Mouse (Mus musculus): ENCODE data around the gene Prrx2.
A peak's percentile ranks its signal among the peaks of the same experiment; 100 is the strongest.

The Prrx2 gene

DNA sequence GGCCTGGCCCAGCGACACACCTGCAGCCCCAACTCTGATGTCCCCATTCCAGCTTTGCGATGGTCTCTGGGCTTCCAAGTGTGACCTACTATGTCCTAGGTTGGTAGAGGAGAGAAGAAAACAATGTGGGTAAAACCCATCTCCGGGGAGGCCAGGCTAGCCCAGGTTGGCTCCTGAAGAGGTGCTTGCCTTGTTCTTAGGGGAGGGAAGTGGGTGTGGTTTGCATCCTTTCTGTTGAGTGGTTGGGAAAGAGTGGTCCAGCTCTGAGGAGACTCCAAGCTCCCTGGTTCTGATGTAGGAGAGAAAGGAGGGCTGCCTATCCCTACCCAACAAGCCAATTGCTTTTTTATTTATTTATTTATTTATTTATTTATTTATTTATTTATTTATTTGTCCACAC, 30.7 kb downstream of the Prrx2 start:
- DNase-seq (ENCODE audit: low spot score in 2 of 2), result no peak

DNA sequence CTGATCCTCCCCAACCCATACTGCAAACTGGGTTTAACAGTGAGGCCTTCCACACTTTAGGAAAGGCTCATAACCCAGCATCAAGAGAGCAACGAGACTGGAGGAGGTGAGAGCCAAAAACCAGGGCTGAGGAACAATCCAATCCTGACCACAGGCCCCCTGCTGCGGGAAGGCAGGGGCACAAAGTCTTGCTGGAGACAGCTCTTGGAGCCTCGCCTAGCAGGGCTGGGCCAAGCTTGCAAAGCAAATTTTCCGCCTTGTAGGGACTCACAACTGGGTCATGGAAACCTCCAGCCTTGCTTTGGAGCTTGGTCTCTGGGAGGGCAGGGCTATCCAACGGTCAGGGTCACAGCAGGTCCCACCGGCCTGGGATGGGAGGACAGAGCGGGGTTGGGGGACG, 36.1 kb downstream of the Prrx2 start:
- DNase-seq (ENCODE audit: low spot score in 2 of 2), result no peak

DNA sequence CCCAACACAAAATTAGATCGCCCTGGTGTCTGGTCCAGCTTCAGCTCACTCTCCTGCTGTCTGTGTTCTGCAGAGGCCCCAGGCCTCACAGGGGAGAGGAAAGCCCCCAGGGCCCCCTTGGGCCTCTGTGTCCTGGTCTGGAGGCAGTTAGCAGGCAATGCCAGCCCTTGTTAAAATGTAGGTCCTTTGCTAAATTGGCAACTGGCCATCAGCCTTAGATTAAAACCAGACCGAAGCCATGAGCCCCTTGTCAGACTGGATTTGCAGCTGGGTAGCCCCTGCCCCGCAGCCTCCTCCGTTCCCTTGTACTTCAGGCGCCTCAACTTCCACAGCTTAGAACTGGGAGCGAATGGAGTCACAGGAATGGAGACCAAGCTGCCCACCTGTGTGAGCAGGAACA, 37.9 kb downstream of the Prrx2 start:
- DNase-seq (ENCODE audit: low spot score in 2 of 2), result no peak

DNA sequence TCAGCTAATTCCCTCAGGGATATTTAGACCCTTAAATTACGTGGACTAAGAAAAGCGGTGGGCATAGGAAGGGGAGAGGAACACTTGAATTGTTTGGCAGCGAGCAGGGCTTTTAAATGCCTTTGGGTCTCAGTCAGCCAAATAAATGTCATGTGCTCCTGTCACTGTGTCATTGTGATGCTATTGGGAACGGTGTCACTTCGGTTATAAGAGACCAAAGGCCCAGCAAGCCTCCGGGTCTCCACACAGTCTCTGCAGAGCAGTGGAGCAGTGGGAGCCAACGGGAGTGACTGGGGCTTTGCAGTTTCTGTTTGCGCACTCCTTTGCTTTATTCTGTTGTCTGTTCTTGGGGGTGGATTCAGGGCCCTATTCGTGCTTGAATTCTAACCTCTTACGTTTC, 39.7 kb downstream of the Prrx2 start:
- DNase-seq (ENCODE audit: low spot score in 2 of 2), result no peak

DNA sequence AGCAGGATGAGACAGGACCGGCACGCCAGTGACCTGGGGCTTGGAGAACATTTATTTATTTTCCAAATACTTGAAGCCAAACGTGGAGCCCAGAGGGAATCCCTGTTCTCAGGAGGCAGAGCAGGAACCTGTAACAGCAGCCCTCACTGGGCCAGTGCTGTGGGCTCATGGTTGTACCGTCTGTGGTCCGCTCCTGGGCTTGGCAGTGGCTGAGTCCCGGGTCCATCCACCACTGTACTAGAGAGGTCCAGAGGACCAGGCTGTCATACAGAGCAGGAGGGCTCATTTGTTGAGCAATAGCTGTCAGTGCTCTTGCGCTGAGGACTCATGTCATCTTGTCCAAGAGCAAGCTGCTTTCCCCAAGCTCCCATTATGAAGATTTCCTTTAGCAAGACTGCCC, 40.3 kb downstream of the Prrx2 start:
- DNase-seq (ENCODE audit: low spot score in 2 of 2), result no peak

DNA sequence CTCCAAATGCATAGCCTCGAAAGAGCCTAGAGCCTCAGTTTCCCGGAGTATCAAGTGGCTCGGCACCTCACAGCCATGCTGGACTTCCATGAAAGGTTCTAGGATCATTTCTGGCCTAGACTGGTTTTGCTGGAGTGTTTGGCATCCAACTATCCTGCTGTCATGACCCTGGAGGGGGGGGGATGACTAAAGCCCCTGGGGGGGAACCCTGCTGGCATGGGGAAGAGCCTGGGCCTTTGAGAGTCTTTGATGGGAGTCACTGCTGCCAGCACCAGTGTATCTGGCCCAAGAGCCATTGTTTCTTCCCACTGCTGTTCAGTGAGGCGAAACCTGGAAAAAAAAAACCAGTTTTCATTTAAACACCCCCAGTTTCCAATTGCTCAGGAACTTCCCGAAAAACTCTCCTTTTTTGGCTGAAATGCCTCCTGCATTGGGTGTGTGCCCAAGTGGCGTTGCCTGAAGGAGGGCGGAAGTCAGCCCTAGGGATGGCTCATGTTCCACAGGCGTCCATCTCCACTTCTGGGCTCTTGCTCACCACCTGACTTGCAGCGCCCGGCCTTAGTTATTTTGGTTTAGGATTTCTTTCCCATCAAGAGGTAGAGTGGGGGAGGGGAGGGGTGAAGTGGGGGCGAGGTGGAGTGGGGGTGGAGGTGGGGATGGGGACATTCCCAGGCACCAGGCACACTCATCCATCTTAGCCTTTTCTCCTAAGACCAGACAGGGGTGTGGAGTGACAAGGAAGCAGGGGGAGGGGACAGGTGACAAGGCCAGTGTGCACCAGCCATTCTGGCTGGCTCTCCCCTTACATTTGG, 41.1 kb downstream of the Prrx2 start:
- no peak for DNase-seq (ENCODE audit: low spot score in 2 of 2)

DNA sequence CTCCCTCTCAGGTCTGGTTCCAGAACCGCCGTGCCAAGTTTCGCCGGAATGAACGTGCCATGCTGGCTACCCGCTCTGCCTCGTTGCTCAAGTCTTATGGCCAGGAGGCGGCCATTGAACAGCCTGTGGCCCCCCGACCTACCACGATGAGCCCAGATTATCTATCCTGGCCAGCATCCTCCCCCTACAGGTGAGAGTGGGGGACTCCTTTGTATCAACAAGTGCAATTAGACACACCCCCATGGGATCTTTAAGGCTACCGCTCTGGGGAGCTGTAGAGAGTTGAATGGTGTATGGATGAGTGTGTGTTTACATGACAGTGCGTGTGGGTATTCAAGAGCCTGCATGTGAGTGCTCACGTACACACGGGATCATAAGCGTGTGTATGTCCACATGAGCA, 44.7 kb downstream of the Prrx2 start:
- no peak for DNase-seq (ENCODE audit: low spot score in 2 of 2)

DNA sequence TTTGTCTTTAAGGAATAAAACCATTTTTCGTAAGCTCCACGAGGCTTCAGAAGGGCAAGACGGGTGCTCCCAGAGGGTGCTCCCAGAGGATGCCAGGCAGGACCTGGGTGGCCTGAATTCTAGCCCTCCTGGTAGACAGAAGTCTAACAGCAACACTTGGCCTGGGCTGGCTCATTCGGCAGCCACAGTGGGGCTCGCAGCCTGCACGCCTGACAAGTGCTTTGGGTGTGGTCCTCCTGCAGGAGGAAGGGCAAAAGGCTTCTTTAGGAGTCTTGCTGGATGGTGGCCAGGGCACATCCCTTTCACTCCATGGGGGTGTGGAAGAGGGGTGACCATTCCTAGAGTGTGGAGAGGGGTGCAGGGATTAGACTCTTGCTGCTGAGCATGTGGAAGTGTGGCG, 46.4 kb downstream of the Prrx2 start:
- DNase-seq (ENCODE audit: low spot score in 2 of 2), result no peak

DNA sequence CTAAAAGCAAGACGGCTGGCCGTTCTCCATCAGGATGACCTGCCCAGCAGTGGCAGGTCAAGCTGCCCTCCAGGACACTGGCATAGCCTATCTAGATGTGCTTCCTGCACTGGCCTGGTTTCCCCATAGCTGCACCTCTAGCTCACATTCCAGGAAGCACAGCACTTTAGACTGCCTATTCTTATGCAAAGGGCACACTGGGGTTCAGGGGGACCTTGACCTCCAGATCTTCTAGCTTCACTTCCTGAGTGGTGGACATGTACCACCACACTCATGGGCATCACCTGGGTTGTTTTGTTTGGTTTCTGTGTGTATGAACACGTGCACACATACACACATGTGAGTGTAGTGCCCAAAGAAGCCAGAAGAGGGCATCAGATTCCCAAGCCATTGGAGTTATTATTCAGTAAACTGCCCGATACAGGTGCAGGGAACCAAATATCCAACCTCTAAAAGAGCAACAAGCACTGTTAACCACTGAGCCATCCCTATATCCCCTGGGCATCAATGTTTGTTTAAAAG, 50.1 kb downstream of the Prrx2 start:
- no peak for DNase-seq (ENCODE audit: low spot score in 2 of 2)

DNA sequence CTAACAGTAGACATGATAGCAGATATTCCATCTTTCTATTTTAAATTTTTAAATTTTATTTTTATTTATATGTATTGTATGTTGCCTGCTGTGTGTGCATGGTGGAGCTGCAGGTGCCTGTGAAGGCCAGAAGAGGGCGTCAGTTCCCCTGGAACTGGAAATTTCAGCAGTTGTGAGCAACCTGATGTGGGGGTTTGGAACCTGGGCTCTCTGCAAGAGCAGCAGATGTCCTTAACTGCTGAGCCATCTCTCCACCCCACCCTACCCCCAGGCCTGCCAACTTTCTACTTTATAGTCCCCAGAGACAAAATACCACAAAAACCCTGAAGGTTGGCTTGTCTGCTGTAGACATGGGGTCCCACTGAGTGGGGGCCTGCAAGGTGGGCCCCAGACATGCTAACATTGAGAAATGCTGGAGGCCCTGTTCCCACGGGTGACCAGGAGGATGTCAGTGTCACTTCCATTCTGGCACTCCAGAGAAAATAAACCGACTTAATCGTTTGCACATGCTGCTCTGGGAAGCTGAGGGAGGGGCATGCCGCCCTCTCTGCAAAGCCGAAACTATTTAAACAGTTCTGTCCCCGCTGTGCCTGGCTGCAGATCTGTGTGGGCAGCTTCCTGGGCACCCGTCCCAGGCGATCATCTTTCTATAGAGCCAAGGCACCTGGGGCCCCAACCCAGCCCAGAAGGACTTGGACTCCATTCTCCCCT, 50.8 kb downstream of the Prrx2 start:
- no peak for DNase-seq (ENCODE audit: low spot score in 2 of 2)

DNA sequence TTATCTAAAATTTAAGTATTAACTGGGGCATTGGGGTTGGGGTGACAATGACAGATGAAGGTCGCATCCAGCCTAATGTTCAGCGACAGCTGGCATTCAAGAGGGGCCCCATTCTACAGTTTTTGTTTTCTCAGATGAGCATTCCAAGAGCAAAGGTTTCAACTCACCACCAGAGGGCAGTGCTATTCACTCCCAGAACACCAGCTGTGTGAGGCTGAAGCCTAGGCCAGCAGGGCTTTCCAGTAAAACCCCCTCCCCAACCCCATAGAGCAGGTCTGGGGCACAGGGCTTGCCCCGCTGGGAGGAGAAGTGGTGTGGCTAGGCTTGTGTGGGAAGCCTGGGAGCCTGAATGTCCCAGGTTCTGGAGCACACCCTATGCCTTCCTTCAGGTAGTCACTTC, 56.2 kb downstream of the Prrx2 start:
- DNase-seq (ENCODE audit: low spot score in 2 of 2), result peak in 1 of 2 experiments; percentile 16

DNA sequence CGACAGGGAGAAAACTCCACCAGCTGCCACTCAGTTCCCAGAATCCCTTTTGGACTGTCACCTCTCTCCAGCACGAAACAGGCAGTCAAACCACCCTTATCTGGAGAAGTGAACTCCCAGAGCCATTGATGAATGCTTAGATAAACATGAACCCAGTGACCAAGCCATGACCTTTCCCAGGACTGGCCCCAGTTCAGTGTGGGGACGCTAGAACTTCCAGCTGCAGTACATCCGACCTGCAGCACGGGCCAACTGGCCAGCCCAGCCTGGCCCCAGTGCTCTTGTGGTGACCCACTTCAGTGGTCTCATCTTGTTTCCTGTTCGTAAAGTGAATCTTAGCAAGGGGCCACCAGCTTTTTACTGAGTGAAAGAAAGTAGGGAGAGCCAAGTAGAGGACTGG, 58.6 kb downstream of the Prrx2 start:
- no peak for DNase-seq (ENCODE audit: low spot score in 2 of 2)

DNA sequence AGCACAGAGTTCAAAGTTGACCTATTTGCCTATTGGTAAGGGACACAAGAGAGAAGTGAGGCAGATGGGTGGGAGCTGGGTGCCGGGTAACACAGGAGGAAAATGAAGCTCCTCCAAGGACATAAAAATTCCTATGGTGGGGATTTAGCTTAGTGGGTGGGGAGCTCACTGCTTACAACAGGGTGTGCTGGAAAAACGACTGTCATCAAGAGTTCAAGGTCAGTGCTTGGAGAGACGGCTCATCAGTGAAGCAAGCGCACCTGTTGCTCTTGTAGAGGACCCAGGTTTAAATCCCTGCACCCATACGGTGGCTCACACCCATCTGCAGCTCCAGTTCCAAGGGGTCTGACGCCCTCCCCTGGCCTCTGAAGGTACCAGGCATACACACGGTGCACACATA, 59.2 kb downstream of the Prrx2 start:
- DNase-seq (ENCODE audit: low spot score in 2 of 2), result no peak

DNA sequence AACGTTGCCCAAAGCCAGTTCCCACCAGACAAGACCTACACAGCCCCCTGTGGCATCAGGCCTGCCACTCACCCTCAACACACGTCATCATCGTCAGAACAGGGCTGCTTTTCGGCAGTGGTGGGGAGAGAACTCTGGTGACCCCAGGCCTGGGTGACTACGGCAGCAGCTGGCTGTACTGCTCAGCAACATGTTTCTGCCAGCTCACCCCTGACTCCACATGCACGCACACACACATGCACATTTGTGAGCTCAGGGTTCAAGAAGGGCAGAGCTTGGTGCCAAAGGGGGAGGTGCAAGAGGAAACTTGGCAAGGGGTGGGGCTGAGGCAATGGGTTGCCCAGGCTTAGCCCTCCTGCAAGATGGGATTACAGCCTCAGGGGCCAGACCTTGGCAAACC, 62.5 kb downstream of the Prrx2 start:
- DNase-seq (ENCODE audit: low spot score in 2 of 2), result no peak

DNA sequence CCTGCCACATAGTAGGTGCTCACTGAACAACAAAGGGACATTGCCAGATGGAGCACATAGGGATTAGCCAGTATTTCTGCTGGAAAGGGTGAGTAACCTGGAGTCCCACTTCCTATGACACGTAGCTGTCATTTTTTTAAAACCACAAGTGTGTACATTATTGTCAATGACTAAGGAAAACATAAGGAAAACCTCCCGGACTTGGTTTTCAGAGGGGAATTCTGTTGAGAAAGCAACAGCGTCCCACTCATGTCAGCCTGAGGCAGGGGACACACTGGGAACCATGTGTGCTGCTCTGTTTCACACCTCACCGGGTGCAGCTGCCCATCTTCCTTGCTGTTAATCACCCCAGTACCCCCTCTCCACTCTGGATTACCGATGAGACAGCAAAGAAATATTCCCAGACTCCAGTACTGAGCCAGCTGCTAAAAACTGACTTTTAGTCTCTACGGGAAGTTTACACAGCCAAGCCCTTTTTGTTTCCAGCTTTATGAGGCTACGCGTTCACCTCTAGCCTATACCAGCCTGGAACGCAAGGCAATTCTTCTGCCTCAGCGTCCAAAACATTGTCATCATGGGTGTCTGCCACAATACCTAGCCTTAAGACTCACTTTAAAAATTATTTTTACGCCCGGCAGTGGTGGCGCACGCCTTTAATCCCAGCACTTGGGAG, 64.8 kb downstream of the Prrx2 start:
- DNase-seq (ENCODE audit: low spot score in 2 of 2), result no peak

DNA sequence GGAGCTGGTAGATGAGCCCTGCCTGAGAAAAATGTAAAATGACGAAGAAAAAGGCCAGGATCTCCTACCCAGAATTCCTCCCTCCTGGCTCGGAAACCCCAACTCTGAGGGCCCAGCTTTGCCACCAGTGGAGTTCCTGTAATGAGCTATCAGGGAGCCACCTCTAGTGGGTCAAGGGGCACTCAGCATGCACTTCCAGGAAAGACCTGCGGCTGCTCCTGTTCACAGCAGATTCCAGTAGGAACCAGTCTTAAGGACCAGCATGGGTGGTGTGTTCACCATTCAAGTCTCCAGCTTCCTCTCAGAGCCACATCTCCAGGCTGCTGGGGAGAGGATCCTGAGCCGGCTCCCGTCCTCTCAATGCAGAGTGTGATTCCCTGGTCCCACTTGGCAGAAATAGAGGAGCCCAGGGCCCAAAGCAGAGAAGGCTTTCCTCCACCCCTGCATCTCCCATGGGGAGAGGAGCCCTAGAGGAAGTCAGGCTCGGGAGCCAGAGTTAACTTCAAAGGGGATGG, 66.9 kb downstream of the Prrx2 start:
- no peak for DNase-seq (ENCODE audit: low spot score in 2 of 2)

DNA sequence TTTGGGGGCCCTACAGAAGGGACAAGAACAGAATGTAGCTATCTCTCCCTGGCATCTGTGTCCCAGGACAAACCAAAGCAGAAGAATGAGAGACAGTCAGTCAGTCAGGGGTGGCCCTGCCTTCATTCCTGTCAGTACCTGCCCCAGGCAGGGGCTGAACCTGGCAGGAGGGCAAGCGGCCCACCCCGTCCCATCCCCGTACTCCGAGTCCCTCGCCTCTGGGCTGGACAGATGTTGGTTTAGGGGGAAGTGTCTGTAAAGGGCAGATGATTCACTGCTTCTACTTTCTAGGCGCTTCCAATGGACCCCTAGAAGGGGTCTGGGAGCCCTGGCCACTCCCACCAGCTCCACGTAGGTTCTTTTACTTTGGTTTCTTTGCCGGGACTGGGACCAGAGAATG, 67.5 kb downstream of the Prrx2 start:
- no peak for DNase-seq (ENCODE audit: low spot score in 2 of 2)

DNA sequence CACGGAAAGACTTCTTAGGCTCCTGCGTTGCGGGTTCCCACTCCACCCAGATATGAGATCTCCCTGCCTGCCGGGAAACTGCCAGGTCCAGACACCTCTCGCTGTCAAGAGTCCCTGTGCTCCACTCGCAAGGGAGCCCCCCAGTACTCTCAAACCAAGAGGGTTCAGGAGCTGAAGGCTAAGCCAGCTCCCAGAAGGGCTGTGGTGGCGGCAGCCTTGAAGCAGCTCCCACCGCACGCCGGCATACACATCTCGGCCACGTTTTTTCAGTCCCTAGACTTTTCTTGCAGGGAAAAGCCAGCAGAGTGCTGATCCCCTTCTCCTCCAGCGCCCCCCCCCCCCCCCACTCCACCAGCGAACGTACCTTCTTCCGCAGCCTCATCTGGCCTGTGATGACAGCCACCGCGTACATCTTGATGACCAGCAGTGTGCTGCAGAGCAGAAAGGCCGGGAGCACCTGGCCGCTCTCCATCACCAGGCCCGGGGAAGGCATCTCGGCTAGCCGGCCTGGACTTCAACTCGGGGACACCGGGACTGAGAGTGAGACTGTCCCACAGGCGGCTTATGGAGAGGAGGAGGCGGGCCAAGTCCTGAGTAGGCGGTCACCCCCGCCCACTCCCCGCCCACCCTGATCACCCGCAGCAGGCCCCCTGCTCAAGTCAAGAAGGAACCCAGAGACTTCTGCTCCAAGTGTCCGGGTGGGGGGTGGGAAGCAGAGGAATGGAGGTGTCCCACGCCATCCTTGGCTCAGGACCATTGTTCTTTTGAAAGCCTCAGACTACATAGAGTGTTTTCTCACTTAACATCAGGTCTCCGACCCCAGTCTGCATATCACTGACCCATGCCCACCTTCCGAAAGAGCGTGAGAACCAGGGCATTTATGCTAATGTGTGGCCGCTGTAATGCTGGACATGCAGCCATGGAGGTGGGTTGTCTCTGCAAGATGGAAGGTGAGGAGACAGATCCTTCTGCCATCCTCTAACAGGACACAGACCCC, 68.3 kb downstream of the Prrx2 start:
- no peak for DNase-seq (ENCODE audit: low spot score in 2 of 2)

DNA sequence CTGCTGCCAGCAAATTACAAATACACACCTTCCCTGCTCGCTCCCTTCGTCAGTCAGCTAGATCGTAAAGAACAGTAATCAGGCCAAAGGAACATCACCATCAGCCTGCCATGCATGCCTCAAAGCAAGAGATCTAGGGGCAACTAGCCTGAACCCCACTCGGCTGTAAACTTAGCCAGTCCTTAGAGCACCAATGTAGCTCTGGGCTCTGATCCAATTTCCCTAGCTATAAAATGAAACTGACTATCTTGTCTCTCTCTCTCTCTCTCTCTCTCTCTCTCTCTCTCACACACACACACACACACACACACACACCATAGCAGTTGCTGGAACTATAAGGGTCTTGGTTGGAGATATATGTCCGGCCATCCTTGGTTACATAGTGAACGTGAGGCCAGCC, 69.5 kb downstream of the Prrx2 start:
- no peak for DNase-seq (ENCODE audit: low spot score in 2 of 2)

DNA sequence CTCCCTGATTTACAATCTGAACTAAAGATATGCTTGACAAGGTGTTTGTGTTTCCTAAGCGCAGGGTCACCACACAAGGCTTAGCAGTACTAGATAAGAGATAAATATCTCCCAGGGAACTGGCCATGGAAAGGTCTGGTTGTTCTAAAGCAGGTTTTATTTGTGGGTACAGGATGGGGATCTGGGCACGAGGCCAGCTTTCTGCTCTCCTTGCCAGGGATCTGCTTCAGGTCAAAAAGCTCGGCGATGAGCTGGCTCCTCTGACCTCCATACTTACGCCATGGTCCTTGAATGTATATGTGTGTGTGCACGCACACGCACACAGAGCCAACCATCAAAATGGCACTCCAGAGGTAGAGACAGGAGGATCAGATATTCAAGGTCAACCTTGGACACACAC, 70.2 kb downstream of the Prrx2 start:
- no peak for DNase-seq (ENCODE audit: low spot score in 2 of 2)

DNA sequence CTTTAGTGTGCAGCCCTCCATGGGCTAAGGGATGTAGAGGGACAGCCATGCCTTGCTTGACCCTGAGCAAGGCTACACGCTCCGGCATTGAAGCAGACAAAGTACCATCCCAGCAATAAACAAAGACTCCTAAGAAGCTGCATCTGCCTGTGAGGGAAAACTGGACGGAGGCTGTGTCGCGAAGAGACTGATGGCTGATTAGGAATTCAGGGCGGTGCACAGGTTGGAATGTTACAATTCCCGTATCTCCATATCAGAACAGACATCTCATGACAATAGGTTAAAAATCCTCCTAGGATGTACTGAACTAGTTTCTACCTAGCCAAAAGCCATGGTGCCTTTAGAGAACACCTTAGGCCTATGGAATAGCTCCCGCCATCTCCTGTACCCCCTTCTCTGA, 71.1 kb downstream of the Prrx2 start:
- no peak for DNase-seq (ENCODE audit: low spot score in 2 of 2)
